Mouse (Mus musculus) induced T-regulatory cell, adult 2 months (primary cell): ENCODE data around the gene Gm8212.
"Not testable (repeated sequence)": the region's sequence is repeated elsewhere in the genome, so short reads cannot be mapped to it uniquely, and the experiment has no call there.

Source experiments
- DNase-seq: peaks from one replicate; pipeline ENCODE4 v3.0.0-alpha.2; 2012; ENCODE audit warnings: low read depth

The Gm8212 gene

GRCm38 (mm10) chr14:44197361-44197760 lies at the start of gene Gm8212:
Gene Gm8212 (plus strand): TSS chr14:44197661.
- DNase-seq: not testable (repeated sequence)

- DNase-seq: not testable (repeated sequence)
Measured at GRCm38 (mm10) chr14:44213154-44213553, 15.7 kb downstream of the Gm8212 start, which contains the start of gene 4930503E14Rik. Gene 4930503E14Rik (minus strand): TSS chr14:44213254.

GRCm38 (mm10) chr14:44248039-44248438 lies 50.6 kb downstream of the Gm8212 start:
- DNase-seq: no peak
